Mouse (Mus musculus) limb, embryonic 15.5 days (tissue): ENCODE measurements around the gene Thap3. TPM values are rescaled to one million over a fixed set of nuclear protein-coding genes. Genes with fewer than 3 reads are reported as not detected.

Source experiments
- ATAC-seq: fragments of 200-750 bp; cut with Nextera tagmentation; 2 replicates; pipeline ENCODE4 v1.8.0; 2017; ENCODE audit warnings: low read depth, moderate TSS enrichment; ENCODE audit not compliant: insufficient number of reproducible peaks, low FRiP score, low TSS enrichment
- H3K27ac ChIP-seq: fragments of 300-500 bp; sonication (generic); 2 replicates; pipeline ENCODE4 v1.5.1; 2015; ENCODE audit warnings: moderate library complexity, mild to moderate bottlenecking, inconsistent platforms
- H3K27me3 ChIP-seq: fragments of 300-500 bp; sonication (generic); 2 replicates; pipeline ENCODE4 v1.6.1; 2015; ENCODE audit warnings: inconsistent platforms
- H3K36me3 ChIP-seq: fragments of 300-500 bp; sonication (generic); 2 replicates; pipeline ENCODE4 v1.6.1; 2015; ENCODE audit warnings: inconsistent platforms
- H3K4me1 ChIP-seq: fragments of 300-500 bp; sonication (generic); 2 replicates; pipeline ENCODE4 v1.6.1; 2015; ENCODE audit warnings: inconsistent platforms
- H3K4me2 ChIP-seq: fragments of 300-500 bp; sonication (generic); 2 replicates; pipeline ENCODE4 v1.6.1; 2015; ENCODE audit warnings: mild to moderate bottlenecking, inconsistent platforms
- H3K4me3 ChIP-seq: fragments of 300-500 bp; sonication (generic); 2 replicates; pipeline ENCODE4 v1.5.1; 2015; ENCODE audit warnings: mild to moderate bottlenecking, inconsistent platforms
- H3K9ac ChIP-seq: fragments of 300-500 bp; sonication (generic); 2 replicates; pipeline ENCODE4 v1.6.1; 2015; ENCODE audit warnings: inconsistent platforms
- H3K9me3 ChIP-seq: fragments of 300-500 bp; sonication (generic); 2 replicates; pipeline ENCODE4 v1.6.1; 2016; ENCODE audit warnings: inconsistent platforms
- WGBS: fragments of 180-500 bp; shearing (Covaris S2); methylation state at CpG from one replicate; pipeline ENCODE4 v1.1.7; 2015; 5-methylcytosine and 5-hydroxymethylcytosine counted together
- polyA plus RNA-seq: library from polyadenylated mRNA; unstranded; fragments of >200 nt; fragmentation: Nextera tagmentation; extraction: Ambion mirVana; gene quantifications from 2 replicates; pipeline ENCODE4 v1.2.1, GENCODE M21; 2015

Gene Thap3
- polyA plus RNA-seq, 1 experiment from 2014 or later = 45.6 TPM

- Histone ChIP-seq H3K4me3 (peak overlapping the region; percentile 92), H3K9ac (peak overlapping the region; percentile 32; the same call in 1 of the 2 replicates), H3K36me3 (peaks cover 6% of the 10 kb centered on the region), H3K4me2 (peak overlapping the region; percentile 100), H3K27me3 (no peaks in the 10 kb centered on the region), H3K27ac (peak overlapping the region; percentile 95), H3K4me1 (peaks cover 48% of the 10 kb centered on the region), H3K9me3 (no peaks in the 10 kb centered on the region)
- ATAC-seq = no peak
- WGBS = 11% methylated on average over 8 of the region's 8 CpGs
Observed at GRCm38 (mm10) chr4:152007481-152008147, 18.8 kb upstream of the Thap3 start.

GRCm38 (mm10) chr4:152006812-152007211 lies 18.0 kb upstream of the Thap3 start:
- Histone ChIP-seq H3K4me3 (no peak overlapping the region), H3K4me2 (no peak overlapping the region), H3K9ac (no peak overlapping the region), H3K4me1 (peaks cover 40% of the 10 kb centered on the region), H3K27ac (no peak overlapping the region), H3K36me3 (no peaks in the 10 kb centered on the region), H3K9me3 (no peaks in the 10 kb centered on the region), H3K27me3 (no peaks in the 10 kb centered on the region)
- no peak for ATAC-seq
- whole genome bisulfite sequencing = 35% methylated on average over 3 of the region's 3 CpGs

GRCm38 (mm10) chr4:152006137-152006536 lies 17.3 kb upstream of the Thap3 start:
- Histone ChIP-seq H3K4me1 (peaks cover 33% of the 10 kb centered on the region), H3K4me2 (no peak overlapping the region), H3K9me3 (no peaks in the 10 kb centered on the region), H3K4me3 (no peak overlapping the region), H3K27me3 (no peaks in the 10 kb centered on the region), H3K36me3 (no peaks in the 10 kb centered on the region), H3K27ac (no peak overlapping the region), H3K9ac (no peak overlapping the region)
- ATAC-seq = no peak
- WGBS = 73% methylated on average over 6 of the region's 6 CpGs

GRCm38 (mm10) chr4:152002063-152002462 lies 13.3 kb upstream of the Thap3 start:
- H3K9me3 ChIP-seq = no peaks in the 10 kb centered on the region
- ATAC-seq = no peak
- no peak overlapping the region for H3K27ac ChIP-seq
- H3K4me3 ChIP-seq = no peak overlapping the region
- H3K4me1 ChIP-seq = peaks cover 14% of the 10 kb centered on the region
- H3K36me3 ChIP-seq = no peaks in the 10 kb centered on the region
- no peak overlapping the region for H3K4me2 ChIP-seq
- WGBS = 88% methylated on average over 3 of the region's 3 CpGs
- H3K9ac ChIP-seq = no peak overlapping the region
- no peaks in the 10 kb centered on the region for H3K27me3 ChIP-seq

GRCm38 (mm10) chr4:152001335-152001734 lies 12.5 kb upstream of the Thap3 start:
- Histone ChIP-seq H3K4me3 (no peak overlapping the region), H3K4me2 (no peak overlapping the region), H3K9me3 (no peaks in the 10 kb centered on the region), H3K27ac (no peak overlapping the region), H3K36me3 (no peaks in the 10 kb centered on the region), H3K9ac (no peak overlapping the region), H3K27me3 (no peaks in the 10 kb centered on the region), H3K4me1 (peaks cover 14% of the 10 kb centered on the region)
- 59% methylated on average over 4 of the region's 4 CpGs for WGBS
- no peak for ATAC-seq

- H3K9ac ChIP-seq = no peak overlapping the region
- WGBS = 32% methylated on average over 4 of the region's 4 CpGs
- H3K27me3 ChIP-seq = no peaks in the 10 kb centered on the region
- no peaks in the 10 kb centered on the region for H3K9me3 ChIP-seq
- no peak overlapping the region for H3K4me3 ChIP-seq
- peaks cover 14% of the 10 kb centered on the region for H3K4me1 ChIP-seq
- H3K36me3 ChIP-seq = no peaks in the 10 kb centered on the region
- H3K4me2 ChIP-seq = no peak overlapping the region
- ATAC-seq = no peak
- no peak overlapping the region for H3K27ac ChIP-seq
Observed at GRCm38 (mm10) chr4:152000906-152001305, 12.1 kb upstream of the Thap3 start.

GRCm38 (mm10) chr4:151999481-151999880 lies 10.7 kb upstream of the Thap3 start:
- no peak overlapping the region for H3K9ac ChIP-seq
- peaks cover 16% of the 10 kb centered on the region for H3K4me1 ChIP-seq
- H3K4me2 ChIP-seq = no peak overlapping the region
- no peaks in the 10 kb centered on the region for H3K27me3 ChIP-seq
- ATAC-seq = no peak
- H3K4me3 ChIP-seq = no peak overlapping the region
- WGBS = 58% methylated on average over 3 of the region's 3 CpGs
- no peaks in the 10 kb centered on the region for H3K9me3 ChIP-seq
- H3K27ac ChIP-seq = no peak overlapping the region
- no peaks in the 10 kb centered on the region for H3K36me3 ChIP-seq

GRCm38 (mm10) chr4:151997701-151998100 lies 8.9 kb upstream of the Thap3 start:
- no peak for ATAC-seq
- Histone ChIP-seq H3K27me3 (no peaks in the 10 kb centered on the region), H3K36me3 (0 out of 2 replicates have a peak, but pooled peaks cover 5% of the 10 kb centered on the region), H3K4me1 (peaks cover 29% of the 10 kb centered on the region), H3K27ac (no peak overlapping the region), H3K9ac (no peak overlapping the region), H3K4me3 (peak overlapping the region; percentile 100), H3K9me3 (no peaks in the 10 kb centered on the region), H3K4me2 (peak overlapping the region; percentile 50; the same call in 1 of the 2 replicates)
- WGBS = 59% methylated on average over 3 of the region's 3 CpGs

GRCm38 (mm10) chr4:151996951-151997222 lies 8.1 kb upstream of the Thap3 start:
- Histone ChIP-seq H3K27ac (peak overlapping the region; percentile 93), H3K4me1 (peaks cover 29% of the 10 kb centered on the region), H3K27me3 (no peaks in the 10 kb centered on the region), H3K36me3 (peaks cover 13% of the 10 kb centered on the region), H3K4me3 (peak overlapping the region; percentile 100), H3K4me2 (peak overlapping the region; percentile 50), H3K9ac (peak overlapping the region; percentile 72), H3K9me3 (no peaks in the 10 kb centered on the region)
- 3% methylated on average over 13 of the region's 13 CpGs for WGBS
- no peak for ATAC-seq

GRCm38 (mm10) chr4:151996173-151996950 lies 7.6 kb upstream of the Thap3 start, which contains the start of gene Phf13:
Gene Phf13 (minus strand): TSS chr4:151996258.
- H3K4me2 ChIP-seq = peak within 1 kb of the TSS; percentile 63
- ATAC-seq = peak; percentile 95
- H3K4me1 ChIP-seq = peaks cover 29% of the 10 kb centered on the region
- H3K9me3 ChIP-seq = no peaks in the 10 kb centered on the region
- H3K4me3 ChIP-seq = peak within 1 kb of the TSS; percentile 100
- WGBS = under 1% methylated on average over 94 of the region's 94 CpGs
- H3K36me3 ChIP-seq = peaks cover 19% of the 10 kb centered on the region
- H3K27ac ChIP-seq = peak within 1 kb of the TSS; percentile 93
- H3K27me3 ChIP-seq = no peaks in the 10 kb centered on the region
- H3K9ac ChIP-seq = peak within 1 kb of the TSS; percentile 94

- Histone ChIP-seq H3K9me3 (no peaks in the 10 kb centered on the region), H3K4me1 (peaks cover 29% of the 10 kb centered on the region), H3K9ac (peak overlapping the region; percentile 94), H3K27ac (peak overlapping the region; percentile 93), H3K27me3 (no peaks in the 10 kb centered on the region), H3K4me3 (peak overlapping the region; percentile 100), H3K36me3 (peaks cover 27% of the 10 kb centered on the region), H3K4me2 (peak overlapping the region; percentile 63)
- WGBS = under 1% methylated on average over 89 of the region's 111 CpGs
- ATAC-seq = no peak; the same call in 1 of the 2 replicates
Observed at GRCm38 (mm10) chr4:151995371-151996172, 6.8 kb upstream of the Thap3 start.
